Mouse (Mus musculus) B cell, adult (primary cell): Measurements from ENCODE around the gene Cacna1s. TPM values are rescaled to one million over a fixed set of nuclear protein-coding genes. Genes with fewer than 3 reads are reported as not detected.

Experiments used
- total RNA-seq: library from RNA; stranded (reverse); gene quantifications from 4 replicates; pipeline ENCODE4 v1.2.4, GENCODE M21; 2023; ENCODE audit not compliant: inconsistent age

Gene Cacna1s
- total RNA-seq: 5.7 to 6.8 TPM (median 5.7 TPM) in 4 replicates

GRCm38 (mm10) chr1:136052547-136052946 is at the start of gene Cacna1s:
Gene Cacna1s, plus strand, starts transcription at chr1:136052750.

GRCm38 (mm10) chr1:136006292-136006748 is 46.2 kb upstream of the Cacna1s start, which contains the start of gene Igfn1:
Gene Igfn1, minus strand, starts transcription at chr1:136006342.

DNA sequence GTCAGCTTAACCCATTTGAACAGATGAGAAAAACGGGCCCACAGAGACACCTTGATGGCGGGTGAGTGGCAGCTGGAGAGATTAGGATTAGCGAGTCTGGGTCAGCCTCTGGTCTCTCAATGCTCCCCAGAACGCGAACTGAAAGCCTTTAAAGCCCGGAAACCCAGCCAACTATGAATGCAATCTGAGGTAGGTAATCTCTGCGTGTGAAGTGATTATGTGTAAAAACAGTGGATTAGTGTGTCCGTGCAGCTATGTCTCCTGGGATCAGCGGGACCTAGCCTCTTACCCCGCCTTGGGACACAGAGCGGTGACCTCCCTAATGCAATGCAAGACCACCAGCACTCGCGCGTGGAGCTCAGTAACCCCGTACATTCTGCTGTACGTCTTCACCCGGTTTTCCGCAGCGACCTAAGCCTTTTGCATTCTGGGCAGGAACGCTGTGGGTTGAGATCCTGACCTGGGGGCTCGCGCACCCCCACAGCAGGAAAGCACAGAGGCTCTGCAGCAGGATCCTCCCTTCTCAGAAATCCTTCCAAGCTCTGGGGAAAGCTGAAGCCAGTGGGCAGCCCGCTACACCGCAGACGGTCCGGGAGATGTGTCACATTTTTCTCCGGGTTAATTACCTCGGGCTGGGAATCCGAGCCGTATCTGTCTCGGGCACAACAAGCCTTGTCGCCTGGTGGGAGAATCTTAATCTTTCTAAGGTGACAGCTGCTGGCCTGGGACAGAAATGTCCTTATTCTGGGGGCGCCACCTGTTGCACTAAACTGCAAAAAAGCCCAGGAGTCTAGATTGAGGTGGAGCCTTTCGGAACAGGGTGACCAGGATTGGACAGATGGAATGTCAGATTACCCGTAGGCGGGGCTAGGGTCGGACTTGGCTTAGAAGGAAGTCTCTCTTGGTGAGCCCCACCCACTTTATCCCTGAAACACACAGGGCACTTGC is 45.1 kb upstream of the Cacna1s start, which contains the start of gene Tmem9:
Gene Tmem9 (plus strand): TSS at position 940 of the 948 bp plus-strand sequence.

DNA sequence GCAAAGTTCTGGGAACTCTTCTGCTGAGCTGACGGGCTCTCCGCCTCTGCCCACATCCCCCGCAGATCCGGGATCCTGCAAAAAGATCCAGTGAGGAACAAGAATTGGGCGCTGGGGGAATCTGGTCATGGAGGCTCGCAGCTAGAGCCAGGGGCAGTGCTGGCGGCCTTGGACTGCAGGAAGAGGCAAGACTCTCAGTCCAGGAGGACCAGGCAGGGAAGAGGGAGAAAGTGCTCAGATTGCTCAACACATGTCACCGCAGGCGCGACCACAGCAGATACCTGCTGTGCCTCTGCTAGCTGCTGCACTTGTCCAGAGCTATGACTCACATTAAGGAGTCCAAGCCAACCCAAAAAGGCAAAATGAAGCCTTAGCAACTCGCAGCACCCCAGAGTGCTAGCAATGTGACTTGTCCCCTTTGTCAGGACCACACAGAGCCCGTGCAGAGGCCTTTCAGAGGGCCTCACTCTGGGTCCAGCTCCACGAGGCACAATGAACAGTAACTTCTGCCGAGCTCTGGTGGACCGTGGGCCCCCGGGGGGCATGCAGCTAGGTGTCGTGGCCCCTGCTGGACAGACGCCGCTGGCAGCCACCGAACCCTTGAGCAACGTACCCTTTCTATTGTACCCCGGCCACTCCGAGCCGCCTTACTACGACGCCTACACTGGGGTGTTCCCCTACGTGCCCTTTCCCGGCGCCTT is 2.1 kb upstream of the Cacna1s start, which contains the start of gene Ascl5:
Gene Ascl5 (plus strand): TSS at position 493 of the 701 bp plus-strand sequence.

GRCm38 (mm10) chr1:136130951-136131558 is 78.5 kb downstream of the Cacna1s start, which contains the start of gene Kif21b:
Gene Kif21b, plus strand, starts transcription at chr1:136131389.

Other genes with a start within 250 kb of the Cacna1s start
- gene Lad1, start 234.2 kb upstream of the Cacna1s start, total RNA-seq: not detected in 4 replicates
- not detected in 4 replicates for gene Tnnt2, start 216.4 kb upstream of the Cacna1s start, total RNA-seq
- gene Pkp1, start 133.5 kb upstream of the Cacna1s start, total RNA-seq: not detected in 4 replicates
- 0.19 to 0.36 TPM (median 0.30 TPM) in 3 of 4 replicates, not detected in the other for gene Igfn1, start 46.4 kb upstream of the Cacna1s start, total RNA-seq
- gene Tmem9, start 44.6 kb upstream of the Cacna1s start, total RNA-seq: 6.6 to 11.3 TPM (median 9.2 TPM) in 4 replicates
- not detected in 4 replicates for gene Ascl5, start 1.9 kb upstream of the Cacna1s start, total RNA-seq
- 182 to 212 TPM (median 208 TPM) in 4 replicates for gene Kif21b, start 78.6 kb downstream of the Cacna1s start, total RNA-seq
- gene Mroh3, start 160.1 kb downstream of the Cacna1s start, total RNA-seq: not detected in 4 replicates
- gene Inava, start 181.5 kb downstream of the Cacna1s start, total RNA-seq: not detected in 4 replicates
- not detected in 4 replicates for gene Gpr25, start 208.1 kb downstream of the Cacna1s start, total RNA-seq